Comparison of ENCODE assay signal across 27 mouse cellular contexts in genomic region chr1:108182168-108182539, GRCm38 (mm10).
DNase-seq lines count a peak whose midpoint lies in the region; ATAC-seq and TF ChIP-seq lines count a peak whose summit lies in the region.
"Had no signal": no experiment of that assay in that cellular context is flagged by ENCODE, and none has a peak within 500 bp of the region (broad histone marks: within the 10 kb centered on the region; RNA-seq: fewer than 3 reads in every experiment).

No protein-coding gene starts in this region.

- H3K27me3 ChIP-seq in hindbrain, embryonic 14.5 days (ENCODE audit: control insufficient read depth, insufficient read depth, low read length) = no peaks in the 10 kb centered on the region
- H3K27me3 ChIP-seq in hindbrain, embryonic 11.5 days (ENCODE audit: control insufficient read depth, insufficient read depth, low read length) = no peaks in the 10 kb centered on the region
- no peaks in the 10 kb centered on the region for H3K27me3 ChIP-seq in forebrain, embryonic 14.5 days (replicated peaks; ENCODE audit: control insufficient read depth, insufficient read depth, low read length)
- no peaks in the 10 kb centered on the region for H3K27me3 ChIP-seq in midbrain, embryonic 13.5 days
- no peaks in the 10 kb centered on the region for H3K27me3 ChIP-seq in stomach, postnatal 0 days (ENCODE audit: control insufficient read depth, insufficient read depth, low read length)
- H3K27me3 ChIP-seq: embryonic facial prominence, embryonic 15.5 days; limb, embryonic 15.5 days; liver, embryonic 13.5 days; megakaryocyte, embryonic 14.5 days had no signal

- DNase-seq in hindbrain, embryonic 14.5 days (ENCODE audit: low spot score) = no peak
- DNase-seq in hindbrain, embryonic 11.5 days (ENCODE audit: low spot score) = no peak
- DNase-seq in brain, adult 2 months (ENCODE audit: low read depth, low spot score) = peak; percentile 3
- DNase-seq in forebrain, embryonic 14.5 days (ENCODE audit: low spot score) = peak; percentile 34
- no peak for DNase-seq in right cerebral cortex, postnatal 4 days
- no peak for DNase-seq in stomach, postnatal 0 days (ENCODE audit: low spot score)
- DNase-seq in heart, postnatal 36 days = no peak
- DNase-seq: adrenal gland, postnatal 36 days; B cell, adult 2 months; cerebellum, adult 8-10 months; cerebellum, postnatal 25 days; heart, postnatal 14 days; kidney, adult 9 months; kidney, postnatal 10 days; layer of hippocampus, adult 9-11 months; liver, embryonic 13.5 days; lung, adult 18-20 months; lung, postnatal 4 days; right cerebral cortex, adult 18-20 months had no signal

- H3K36me3 ChIP-seq in hindbrain, embryonic 14.5 days (replicated peaks; ENCODE audit: control insufficient read depth, insufficient read depth) = no peaks in the 10 kb centered on the region
- H3K36me3 ChIP-seq in hindbrain, embryonic 11.5 days (ENCODE audit: control insufficient read depth, insufficient read depth, low read length) = no peaks in the 10 kb centered on the region
- H3K36me3 ChIP-seq in forebrain, embryonic 14.5 days (ENCODE audit: control insufficient read depth, insufficient read depth, low read length) = no peaks in the 10 kb centered on the region
- no peaks in the 10 kb centered on the region for H3K36me3 ChIP-seq in midbrain, embryonic 13.5 days
- H3K36me3 ChIP-seq in stomach, postnatal 0 days (ENCODE audit: control insufficient read depth, insufficient read depth, low read length) = no peaks in the 10 kb centered on the region
- H3K36me3 ChIP-seq: embryonic facial prominence, embryonic 10.5 days; embryonic facial prominence, embryonic 15.5 days; limb, embryonic 10.5 days; limb, embryonic 15.5 days; liver, embryonic 13.5 days had no signal

- no peak overlapping the region for H3K4me2 ChIP-seq in hindbrain, embryonic 14.5 days (replicated peaks)
- H3K4me2 ChIP-seq in hindbrain, embryonic 11.5 days (replicated peaks; ENCODE audit: low read depth, low read length) = no peak overlapping the region
- H3K4me2 ChIP-seq in forebrain, embryonic 14.5 days (ENCODE audit: low read length) = no peak overlapping the region
- H3K4me2 ChIP-seq in midbrain, embryonic 13.5 days (replicated peaks) = no peak overlapping the region
- H3K4me2 ChIP-seq in stomach, postnatal 0 days (replicated peaks; ENCODE audit: low read depth) = no peak overlapping the region
- H3K4me2 ChIP-seq: embryonic facial prominence, embryonic 15.5 days; limb, embryonic 15.5 days; liver, embryonic 13.5 days had no signal

- no peak overlapping the region for H3K9ac ChIP-seq in hindbrain, embryonic 14.5 days
- no peak overlapping the region for H3K9ac ChIP-seq in hindbrain, embryonic 11.5 days (ENCODE audit: low read depth, low read length)
- no peak overlapping the region for H3K9ac ChIP-seq in forebrain, embryonic 14.5 days (ENCODE audit: low read length)
- H3K9ac ChIP-seq in midbrain, embryonic 13.5 days (replicated peaks) = no peak overlapping the region
- H3K9ac ChIP-seq in stomach, postnatal 0 days (ENCODE audit: low read length) = no peak overlapping the region
- H3K9ac ChIP-seq: embryonic facial prominence, embryonic 15.5 days; limb, embryonic 15.5 days; liver, embryonic 13.5 days had no signal

- WGBS in hindbrain, embryonic 14.5 days = 50% methylated on average over 4 of the region's 4 CpGs
- WGBS in hindbrain, embryonic 11.5 days = 61% methylated on average over 4 of the region's 4 CpGs
- WGBS in forebrain, embryonic 14.5 days = 45% methylated on average over 4 of the region's 4 CpGs
- 47% methylated on average over 4 of the region's 4 CpGs for WGBS in midbrain, embryonic 13.5 days
- 46% methylated on average over 4 of the region's 4 CpGs for WGBS in stomach, postnatal 0 days

- TF ChIP-seq EP300 in stomach, postnatal 0 days (optimal IDR thresholded peaks at IDR 0.05) = no peak

- no peak overlapping the region for H3K4me3 ChIP-seq in hindbrain, embryonic 14.5 days (replicated peaks; ENCODE audit: low read length)
- H3K4me3 ChIP-seq in hindbrain, embryonic 11.5 days (ENCODE audit: low read depth, low read length) = no peak overlapping the region
- H3K4me3 ChIP-seq in forebrain, embryonic 14.5 days (ENCODE audit: low read depth, low read length) = no peak overlapping the region
- no peak overlapping the region for H3K4me3 ChIP-seq in midbrain, embryonic 13.5 days (replicated peaks)
- H3K4me3 ChIP-seq in stomach, postnatal 0 days (ENCODE audit: low read depth, low read length) = no peak overlapping the region
- H3K4me3 ChIP-seq: embryonic facial prominence, embryonic 10.5 days; embryonic facial prominence, embryonic 15.5 days; limb, embryonic 10.5 days; limb, embryonic 15.5 days; liver, embryonic 13.5 days; megakaryocyte, embryonic 14.5 days had no signal

- 0 out of 2 replicates have a peak, but pooled peaks cover 5% of the 10 kb centered on the region for H3K4me1 ChIP-seq in hindbrain, embryonic 14.5 days (replicated peaks; ENCODE audit: control insufficient read depth, insufficient read depth, low read length)
- H3K4me1 ChIP-seq in hindbrain, embryonic 11.5 days (replicated peaks; ENCODE audit: control insufficient read depth, insufficient read depth, low read length) = no peaks in the 10 kb centered on the region
- H3K4me1 ChIP-seq in forebrain, embryonic 14.5 days (ENCODE audit: control insufficient read depth, insufficient read depth, low read length) = peaks cover 11% of the 10 kb centered on the region; the same call in 1 of the 2 replicates
- H3K4me1 ChIP-seq in midbrain, embryonic 13.5 days (replicated peaks) = peaks cover 15% of the 10 kb centered on the region
- H3K4me1 ChIP-seq in stomach, postnatal 0 days (replicated peaks; ENCODE audit: control insufficient read depth, insufficient read depth) = no peaks in the 10 kb centered on the region
- H3K4me1 ChIP-seq: embryonic facial prominence, embryonic 10.5 days; embryonic facial prominence, embryonic 15.5 days; limb, embryonic 10.5 days; limb, embryonic 15.5 days; liver, embryonic 13.5 days; megakaryocyte, embryonic 14.5 days had no signal

- intact Hi-C loops in heart, postnatal 36 days (cut with DNase I) = no loop called here

- ATAC-seq in hindbrain, embryonic 14.5 days (ENCODE audit: low FRiP score) = no peak
- no peak for ATAC-seq in hindbrain, embryonic 11.5 days (ENCODE audit: low FRiP score)
- ATAC-seq in forebrain, embryonic 14.5 days = peak; percentile 63
- peak; percentile 77 for ATAC-seq in midbrain, embryonic 13.5 days
- no peak for ATAC-seq in stomach, postnatal 0 days (ENCODE audit: low FRiP score, low TSS enrichment)
- ATAC-seq: intestine, postnatal 0 days; lung, postnatal 0 days had no signal

- H3K27ac ChIP-seq in hindbrain, embryonic 14.5 days = peak overlapping the region; percentile 44; the same call in 1 of the 2 replicates
- no peak overlapping the region for H3K27ac ChIP-seq in hindbrain, embryonic 11.5 days (ENCODE audit: low read depth, low read length)
- H3K27ac ChIP-seq in forebrain, embryonic 14.5 days (ENCODE audit: low read depth, low read length) = peak overlapping the region; percentile 36; the same call in 1 of the 2 replicates
- peak overlapping the region; percentile 59 for H3K27ac ChIP-seq in midbrain, embryonic 13.5 days
- H3K27ac ChIP-seq in stomach, postnatal 0 days (replicated peaks) = no peak overlapping the region
- H3K27ac ChIP-seq: embryonic facial prominence, embryonic 10.5 days; embryonic facial prominence, embryonic 15.5 days; limb, embryonic 10.5 days; limb, embryonic 15.5 days; liver, embryonic 13.5 days had no signal

- H3K9me3 ChIP-seq in hindbrain, embryonic 14.5 days (ENCODE audit: control insufficient read depth, low read length) = no peaks in the 10 kb centered on the region
- no peaks in the 10 kb centered on the region for H3K9me3 ChIP-seq in hindbrain, embryonic 11.5 days (ENCODE audit: control insufficient read depth, low read length)
- no peaks in the 10 kb centered on the region for H3K9me3 ChIP-seq in forebrain, embryonic 14.5 days (replicated peaks; ENCODE audit: control insufficient read depth, low read length)
- no peaks in the 10 kb centered on the region for H3K9me3 ChIP-seq in midbrain, embryonic 13.5 days
- H3K9me3 ChIP-seq in stomach, postnatal 0 days (ENCODE audit: control insufficient read depth, low read length) = no peaks in the 10 kb centered on the region
- H3K9me3 ChIP-seq: embryonic facial prominence, embryonic 10.5 days; embryonic facial prominence, embryonic 15.5 days; limb, embryonic 10.5 days; limb, embryonic 15.5 days; liver, embryonic 13.5 days; megakaryocyte, embryonic 14.5 days had no signal

- TF ChIP-seq CTCF in stomach, postnatal 0 days (IDR thresholded peaks at IDR 0.05; ENCODE audit: low read depth) = no peak

Comparison
In these comparisons a context has a peak if more than half of its experiments do, and no peak if none do; other contexts are left out.
1. H3K27ac ChIP-seq: peak in hindbrain, embryonic 14.5 days (single experiment), forebrain, embryonic 14.5 days (single experiment) and midbrain, embryonic 13.5 days (single experiment); none in hindbrain, embryonic 11.5 days (single experiment) and stomach, postnatal 0 days (single experiment).
2. ATAC-seq: peak in forebrain, embryonic 14.5 days (single experiment) and midbrain, embryonic 13.5 days (single experiment); none in hindbrain, embryonic 14.5 days (single experiment), hindbrain, embryonic 11.5 days (single experiment) and stomach, postnatal 0 days (single experiment).
3. DNase-seq: peak in brain, adult 2 months (single experiment) and forebrain, embryonic 14.5 days (single experiment); none in hindbrain, embryonic 14.5 days (single experiment), hindbrain, embryonic 11.5 days (single experiment), right cerebral cortex, postnatal 4 days (single experiment), stomach, postnatal 0 days (single experiment) and heart, postnatal 36 days (0 of 2).